ENCODE assay signal across 8 mouse cellular contexts in genomic region chr5:31047848-31048762, GRCm38 (mm10). TPM values are rescaled to one million over a fixed set of nuclear protein-coding genes. Genes with fewer than 3 reads are reported as not detected.
A peak's percentile ranks its signal among the peaks of the same experiment; 100 is the strongest.
DNase-seq lines count a peak whose midpoint lies in the region; ATAC-seq lines count a peak whose summit lies in the region.

Gene Atraid (plus strand): TSS chr5:31048312.

- no peaks in the 10 kb centered on the region for H3K27me3 ChIP-seq in lung, embryonic 16.5 days (ENCODE audit: control insufficient read depth, insufficient read depth, low read depth, low read length)

- WGBS in lung, embryonic 16.5 days, result under 1% methylated on average over 73 of the region's 73 CpGs

- H3K27ac ChIP-seq in lung, embryonic 16.5 days (ENCODE audit: low read length), result peak within 1 kb of the TSS; percentile 99

- peak; percentile 87 to 95 for ATAC-seq in hematopoietic stem cell, adult 5-6 weeks (replicated peaks in 1 of 2; ENCODE audit: insufficient read depth in 1 of 2, low FRiP score in 2 of 2, low TSS enrichment in 1 of 2, low read depth in 1 of 2, poor library complexity in 2 of 2, severe bottlenecking in 2 of 2)
- ATAC-seq in lung, embryonic 16.5 days (ENCODE audit: low read depth), result peak; percentile 98

- H3K9me3 ChIP-seq in lung, embryonic 16.5 days (ENCODE audit: control insufficient read depth, low read length), result no peaks in the 10 kb centered on the region

- peaks cover 7% of the 10 kb centered on the region for H3K36me3 ChIP-seq in lung, embryonic 16.5 days (ENCODE audit: control insufficient read depth, insufficient read depth, low read length)

- H3K4me1 ChIP-seq in lung, embryonic 16.5 days (replicated peaks; ENCODE audit: control insufficient read depth, insufficient read depth, low read length), result peaks cover 9% of the 10 kb centered on the region; the same call in 1 of the 2 replicates

- H3K4me3 ChIP-seq in lung, embryonic 16.5 days (ENCODE audit: low read length), result peak within 1 kb of the TSS; percentile 86

- peak; percentile 96 for DNase-seq in MEL-GATA-1-ER (ENCODE audit: extremely low read depth, low read depth)
- peak; percentile 99 for DNase-seq in cerebellum, adult 8-10 months
- peak; percentile 98 for DNase-seq in forelimb bud, embryonic 11.5 days (ENCODE audit: low read depth, low spot score)
- DNase-seq in layer of hippocampus, adult 9-10 months (ENCODE audit: low spot score), result peak; percentile 95
- peak; percentile 98 for DNase-seq in ovary, postnatal 10 days (ENCODE audit: low spot score)
- peak; percentile 97 to 98 for DNase-seq in thymus, postnatal 10 days (ENCODE audit: low spot score in 2 of 2)

- H3K9ac ChIP-seq in lung, embryonic 16.5 days (ENCODE audit: low read length), result peak within 1 kb of the TSS; percentile 96

- H3K4me2 ChIP-seq in lung, embryonic 16.5 days (ENCODE audit: low read depth, low read length), result peak within 1 kb of the TSS; percentile 88

RNA-seq across cellular contexts. Expression of gene Atraid, which starts in this region (rescaled TPM):
- total RNA-seq in hematopoietic stem cell, adult 5-6 weeks (2017), result 69.1 and 74.0 TPM in 2 replicates
- polyA plus RNA-seq in lung, embryonic 16.5 days (2015; fragmentation: Nextera tagmentation; extraction: Ambion mirVana), result 170 and 172 TPM in 2 replicates

Comparison
In these comparisons a context has a peak if more than half of its experiments do, and no peak if none do; other contexts are left out.
1. Peak in every context shown above with its lines: DNase-seq, ATAC-seq, H3K4me3 ChIP-seq and H3K27ac ChIP-seq.